Mouse (Mus musculus): ENCODE data around the gene Fam216a.
"Not testable (repeated sequence)": the region's sequence is repeated elsewhere in the genome, so short reads cannot be mapped to it uniquely, and the experiment has no call there.

Gene Fam216a

DNA sequence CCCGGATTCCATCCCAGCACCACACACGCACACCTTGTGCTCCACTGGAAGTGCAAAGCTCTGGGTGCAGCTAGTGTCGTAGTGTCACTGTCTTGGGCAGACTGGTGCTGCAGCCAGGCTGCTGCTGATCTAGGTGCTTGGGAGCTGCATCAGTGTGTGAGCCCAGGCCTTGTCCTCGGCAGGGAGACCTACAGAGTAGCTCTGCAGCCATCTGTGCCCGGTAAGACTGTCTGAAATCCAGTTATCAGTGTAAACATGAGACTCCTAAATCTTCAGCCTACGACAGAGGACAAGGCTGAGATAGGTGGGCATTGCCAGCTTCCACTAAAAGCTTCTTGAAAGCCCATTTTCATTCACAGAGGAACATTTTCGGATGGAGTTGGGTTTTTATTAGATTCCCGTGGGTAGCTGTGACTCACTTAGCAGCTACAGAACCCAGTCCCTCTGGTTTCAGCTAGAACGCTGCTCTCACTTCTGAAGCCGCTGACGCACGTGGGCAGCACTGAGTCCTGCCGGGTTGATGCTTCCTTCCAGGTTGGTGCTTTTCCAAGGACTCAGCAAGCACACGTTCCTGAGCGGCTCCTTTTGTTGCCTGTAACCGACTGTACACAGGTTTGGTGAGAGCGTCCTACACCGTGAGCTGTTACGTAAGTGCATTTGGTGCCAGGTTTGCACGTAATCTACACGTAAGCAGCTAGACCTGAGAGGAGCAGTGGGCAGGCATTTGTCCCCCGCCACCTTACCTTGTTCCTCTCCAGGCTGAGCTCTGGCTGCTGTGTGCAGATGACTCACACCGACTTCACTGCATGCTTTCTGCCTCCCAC lies 47.3 kb downstream of the Fam216a start:
- DNase-seq (ENCODE audit: extremely low spot score), result no peak

DNA sequence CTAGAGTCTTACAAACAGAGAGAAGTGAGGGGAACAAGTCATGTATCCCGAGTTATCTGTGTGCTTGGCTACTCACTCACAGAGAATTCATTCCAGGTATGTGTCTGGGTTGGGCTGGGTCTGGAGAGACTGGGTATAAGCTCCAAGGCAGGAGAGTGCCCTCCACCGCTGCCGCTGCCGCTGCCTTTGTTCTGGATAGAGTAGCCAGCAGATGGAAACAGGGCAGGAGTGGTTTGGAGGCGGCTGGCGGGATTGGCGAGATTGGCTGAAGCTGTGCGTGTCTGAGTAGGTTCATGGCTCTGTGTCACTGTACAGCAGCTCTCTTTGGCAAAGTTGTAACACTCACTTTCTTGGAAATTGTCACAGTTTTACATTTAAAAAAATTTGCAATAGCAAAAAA lies 48.6 kb downstream of the Fam216a start:
- no peak for DNase-seq (ENCODE audit: extremely low spot score)

DNA sequence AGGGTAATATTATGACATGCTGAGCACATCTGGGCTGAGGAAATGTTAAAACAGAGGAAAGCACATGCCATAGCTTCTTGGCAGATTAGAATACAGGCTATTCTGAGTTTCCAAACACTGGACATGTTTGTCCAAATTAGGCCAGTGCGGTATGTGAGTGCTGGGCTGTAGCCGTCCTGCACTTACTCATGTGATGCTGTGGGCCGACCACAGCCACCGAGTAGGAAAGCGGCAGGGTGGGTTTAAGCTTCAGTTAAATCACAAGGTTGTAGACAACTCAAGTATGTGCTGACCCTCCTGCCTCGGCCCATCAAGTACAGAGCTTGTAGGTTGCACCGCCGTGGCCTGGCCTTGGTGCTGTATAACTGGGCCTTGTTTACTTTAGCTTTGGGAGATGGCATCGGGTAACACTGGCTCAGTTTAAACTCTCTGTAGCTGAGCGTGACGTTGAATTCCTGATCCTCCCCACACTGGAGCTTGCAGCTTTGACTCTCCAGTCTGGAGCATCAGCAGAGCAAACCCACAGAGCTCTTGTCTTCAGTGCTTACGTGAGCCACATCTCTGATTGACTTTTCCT lies 51.9 kb downstream of the Fam216a start:
- DNase-seq (ENCODE audit: extremely low spot score), result no peak

DNA sequence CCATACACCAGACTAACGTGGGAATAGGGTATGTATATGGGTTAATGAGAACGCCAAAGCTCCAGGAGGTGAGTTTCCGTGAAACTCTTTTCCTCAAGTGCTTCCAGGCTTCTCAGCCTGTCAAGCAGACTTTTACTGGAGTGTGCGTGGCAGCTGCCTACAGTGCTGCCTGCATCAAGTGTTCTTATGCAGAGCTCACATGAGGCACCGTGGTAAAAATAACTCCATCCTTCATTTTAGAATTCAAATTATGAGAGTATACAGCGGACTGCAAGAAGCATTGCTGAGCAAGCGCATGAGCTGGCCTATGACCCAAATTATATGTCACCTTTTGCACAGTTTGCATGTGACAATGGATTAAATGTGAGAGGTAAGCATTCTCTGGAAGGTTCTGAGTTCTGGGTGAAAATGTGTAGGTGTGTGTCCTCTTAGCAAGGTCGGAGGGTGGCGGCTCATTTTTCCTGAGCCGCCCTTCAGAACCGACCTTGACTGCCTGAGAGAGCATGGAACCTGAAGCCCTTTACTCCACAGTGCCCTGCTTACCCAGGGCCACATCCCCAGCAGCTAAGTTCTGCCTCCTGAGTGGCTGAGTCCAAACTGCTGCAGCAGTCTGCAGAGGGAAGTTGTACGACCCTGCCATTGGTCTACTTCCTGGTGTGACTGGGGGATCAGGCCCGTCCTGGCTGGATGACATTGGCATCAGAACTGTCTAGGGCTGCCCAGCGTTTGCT lies 52.5 kb downstream of the Fam216a start:
- DNase-seq (ENCODE audit: extremely low spot score), result no peak

DNA sequence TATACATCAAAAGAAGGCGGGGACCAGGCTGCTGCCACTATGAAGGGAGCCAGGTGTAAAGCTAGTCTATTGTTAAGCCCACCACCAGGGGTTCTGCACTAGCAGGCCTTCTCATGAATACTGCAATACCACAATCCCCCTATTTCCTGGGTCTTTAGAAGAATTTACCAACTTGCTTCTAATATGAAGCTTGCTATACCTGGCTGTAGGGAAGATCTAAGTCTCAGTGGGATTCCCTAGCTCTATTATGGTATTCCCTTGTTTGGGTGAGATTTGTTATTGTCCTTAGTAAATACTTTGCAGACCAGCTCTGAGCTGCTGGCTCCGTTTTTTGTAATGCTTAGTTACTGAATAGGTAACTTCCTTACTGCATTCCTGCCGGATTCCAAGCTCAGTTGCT lies 53.2 kb downstream of the Fam216a start:
- not testable (repeated sequence) for DNase-seq (ENCODE audit: extremely low spot score)

DNA sequence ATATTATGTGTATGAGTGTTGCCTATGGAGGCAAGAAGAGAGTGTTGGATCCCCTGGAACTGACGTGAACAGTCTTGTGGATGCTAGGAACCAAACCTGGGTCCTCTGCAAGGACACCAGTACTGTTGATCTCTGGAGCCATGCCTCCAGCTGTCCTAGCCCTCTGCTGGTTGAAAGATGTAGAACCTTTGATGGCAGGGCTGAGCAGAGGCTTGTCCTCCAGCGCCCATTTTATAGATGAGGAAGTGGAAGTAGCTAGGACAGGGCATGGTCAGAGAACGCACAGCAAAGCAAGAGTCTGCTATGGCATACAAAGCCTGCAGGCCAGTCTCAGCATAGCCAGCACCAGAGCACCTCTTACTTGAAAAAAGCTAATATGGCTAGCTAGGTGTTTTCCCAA lies 54.1 kb downstream of the Fam216a start:
- no peak for DNase-seq (ENCODE audit: extremely low spot score)

DNA sequence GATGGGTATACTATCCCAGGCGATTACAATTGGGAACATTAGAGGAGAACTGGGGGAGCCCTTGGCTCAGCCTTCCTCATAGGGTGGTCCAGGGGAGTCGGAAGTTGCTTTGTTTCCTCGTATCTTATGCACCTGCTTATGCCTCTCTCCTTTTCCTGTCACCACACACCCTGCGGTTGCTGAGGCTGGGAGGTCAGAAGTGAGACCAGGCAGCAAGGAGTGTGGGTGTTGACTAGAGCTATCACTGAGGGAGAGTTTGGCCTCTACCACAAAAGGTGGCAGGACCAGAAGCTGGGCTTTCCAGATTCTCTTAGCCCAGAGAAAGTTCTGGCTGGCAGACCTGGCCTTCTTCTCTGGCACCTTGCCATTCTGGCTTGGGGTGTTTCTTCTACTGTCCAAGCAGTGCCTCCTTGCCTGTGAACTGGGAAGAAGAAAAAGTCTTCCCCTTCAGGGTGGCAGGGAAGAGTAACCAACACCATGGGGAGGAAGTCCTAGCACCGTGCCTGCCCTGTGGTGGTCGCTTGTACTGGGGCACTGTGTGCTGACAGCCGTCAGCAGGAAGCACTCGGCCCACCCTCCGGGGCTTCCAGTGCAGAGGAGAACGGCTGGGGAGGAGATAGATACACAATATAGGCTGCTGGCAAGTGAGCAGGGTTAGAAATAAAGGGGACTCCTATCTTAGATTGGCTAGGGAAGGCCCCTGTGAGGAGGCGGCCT lies 54.7 kb downstream of the Fam216a start:
- no peak for DNase-seq (ENCODE audit: extremely low spot score)

DNA sequence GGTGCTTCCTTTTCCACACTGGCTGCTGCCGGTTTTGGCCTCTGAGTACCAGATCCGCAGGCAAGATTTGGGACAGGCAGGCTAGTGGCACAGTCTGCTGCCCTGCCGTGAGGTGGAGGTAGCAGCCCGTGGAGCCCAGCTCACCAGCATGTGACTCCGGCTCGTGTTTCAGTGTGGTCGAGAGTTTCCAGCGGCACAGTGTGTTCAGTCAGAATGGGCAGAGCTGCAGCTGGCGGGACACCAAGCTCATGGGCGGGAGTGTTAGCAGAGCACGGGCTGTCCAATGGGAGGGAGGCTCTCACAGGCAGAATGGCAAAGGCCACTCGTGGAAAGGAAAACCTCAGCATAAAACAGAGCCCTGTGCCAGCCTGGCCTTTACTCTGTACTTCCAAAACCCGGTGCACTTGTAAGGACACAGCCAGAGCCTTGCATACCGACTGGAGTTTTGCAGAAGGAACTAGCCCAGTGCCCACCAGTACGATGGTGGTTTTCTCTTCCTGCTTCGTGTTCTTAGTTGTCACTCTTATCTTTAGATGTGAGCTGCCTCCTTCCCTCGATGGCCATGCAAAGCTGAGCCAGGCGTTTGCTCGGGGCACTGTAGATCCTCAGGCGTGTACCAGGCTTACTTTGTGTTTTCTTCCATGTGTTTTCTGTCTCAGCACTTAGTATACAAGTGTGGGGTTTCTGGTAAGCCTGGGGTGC lies 57.0 kb downstream of the Fam216a start:
- no peak for DNase-seq (ENCODE audit: extremely low spot score)
